Mouse (Mus musculus): Measurements from ENCODE around the gene Lrrc8d. TPM values are rescaled to one million over a fixed set of nuclear protein-coding genes. Genes with fewer than 3 reads are reported as not detected.

Gene Lrrc8d
- polyA plus RNA-seq, 1 experiment from 2014 or later = 37.6 TPM

DNA sequence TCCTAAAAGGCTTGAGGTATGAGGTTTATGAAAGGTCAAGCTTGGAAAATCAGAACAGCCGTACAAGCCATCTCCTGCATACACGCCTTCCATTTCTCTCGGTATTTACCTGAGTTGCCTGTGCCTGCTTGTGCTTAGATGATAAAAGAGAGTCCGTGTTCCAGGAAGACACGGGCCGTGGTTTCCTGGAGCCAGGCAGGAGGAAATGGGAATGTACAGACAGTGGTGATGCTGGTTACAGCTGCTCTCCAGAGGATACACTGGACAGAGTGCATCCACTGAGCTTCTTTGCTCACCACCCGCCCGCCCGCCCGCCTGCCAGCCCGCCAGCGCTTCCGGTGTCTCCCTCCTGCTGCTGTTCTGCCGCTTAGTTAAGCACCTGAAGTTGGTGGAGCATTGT, 116.3 kb downstream of the Lrrc8d start:
- Histone ChIP-seq H3K4me2 (no peak overlapping the region), H3K27ac (replicated peaks) (no peak overlapping the region), H3K27me3 (no peaks in the 10 kb centered on the region), H3K9me3 (peaks cover 19% of the 10 kb centered on the region), H3K4me3 (no peak overlapping the region), H3K4me1 (replicated peaks) (peaks cover 27% of the 10 kb centered on the region), H3K36me3 (peaks cover 33% of the 10 kb centered on the region), H3K9ac (no peak overlapping the region)
- no peak for ATAC-seq (ENCODE audit: low read depth)
- 88% methylated on average over 14 of the region's 14 CpGs for WGBS

DNA sequence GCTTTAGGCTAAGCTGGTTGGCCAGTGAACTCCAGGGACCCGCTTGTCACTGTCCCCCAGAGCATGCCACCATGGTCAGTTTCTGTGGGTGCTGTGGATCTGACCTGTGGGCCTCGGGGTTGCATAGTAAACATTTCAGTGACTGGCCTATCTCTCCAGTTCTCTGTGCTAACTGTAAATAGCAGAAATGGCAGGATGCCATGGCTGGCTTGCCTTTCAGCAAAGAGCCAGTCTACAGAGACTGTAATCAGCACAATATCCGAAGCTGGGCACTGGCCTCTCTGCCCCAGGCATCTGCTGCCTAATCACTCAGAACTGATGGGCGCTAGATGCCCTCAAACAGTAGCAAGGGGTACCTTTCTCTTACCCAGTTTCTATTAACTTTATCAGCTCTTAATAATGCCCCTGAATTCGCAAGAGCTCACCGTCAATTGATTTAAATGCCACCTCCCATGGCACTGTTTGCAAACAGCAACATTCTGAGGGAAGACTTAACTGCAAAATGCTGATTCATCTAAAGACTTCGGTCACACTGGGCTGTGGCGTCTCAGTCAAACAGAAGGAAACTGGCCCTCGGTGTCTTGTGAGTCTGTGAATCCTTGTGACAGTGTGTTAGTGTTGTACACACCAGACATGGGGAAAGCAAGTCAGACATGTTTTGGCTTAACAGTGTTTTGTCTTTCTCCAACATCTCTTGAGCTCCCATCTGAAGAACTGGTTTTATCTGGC, 117.6 kb downstream of the Lrrc8d start:
- peak; percentile 54; the same call in 1 of the 2 replicates for ATAC-seq (ENCODE audit: low read depth)
- Histone ChIP-seq H3K4me2 (no peak overlapping the region), H3K27ac (replicated peaks) (peak overlapping the region; percentile 62; the same call in 1 of the 2 replicates), H3K9me3 (peaks cover 12% of the 10 kb centered on the region), H3K9ac (no peak overlapping the region), H3K4me1 (replicated peaks) (peaks cover 28% of the 10 kb centered on the region), H3K27me3 (no peaks in the 10 kb centered on the region), H3K4me3 (no peak overlapping the region), H3K36me3 (peaks cover 21% of the 10 kb centered on the region)
- 71% methylated on average over 9 of the region's 9 CpGs for WGBS

DNA sequence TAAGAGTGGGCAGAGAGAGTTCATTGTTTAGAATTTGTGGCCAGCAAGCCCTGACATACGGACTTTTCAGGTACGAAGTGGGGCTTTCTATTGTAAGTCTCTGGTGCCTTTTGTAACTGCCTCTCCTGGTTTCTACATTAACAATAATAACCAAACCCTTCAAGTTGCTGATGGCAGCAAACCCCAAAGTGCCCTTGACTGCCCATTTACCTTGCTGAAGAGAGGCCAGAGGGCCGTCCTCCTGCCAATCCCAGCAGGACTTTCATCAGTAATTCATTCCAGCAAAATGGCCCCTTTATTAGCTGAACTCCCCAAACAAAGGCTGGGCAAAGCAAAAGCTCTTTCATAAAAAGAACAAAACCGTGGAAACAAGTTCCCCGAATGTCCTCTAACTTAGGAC, 118.6 kb downstream of the Lrrc8d start:
- no peak for ATAC-seq (ENCODE audit: low read depth)
- peaks cover 38% of the 10 kb centered on the region for H3K4me1 ChIP-seq (replicated peaks)
- H3K27me3 ChIP-seq = no peaks in the 10 kb centered on the region
- H3K4me2 ChIP-seq = no peak overlapping the region
- no peak overlapping the region for H3K4me3 ChIP-seq
- WGBS = 25% methylated on average over 5 of the region's 5 CpGs
- no peak overlapping the region for H3K27ac ChIP-seq (replicated peaks)
- no peak overlapping the region for H3K9ac ChIP-seq
- H3K36me3 ChIP-seq = peaks cover 11% of the 10 kb centered on the region
- H3K9me3 ChIP-seq = 0 out of 2 replicates have a peak, but pooled peaks cover 2% of the 10 kb centered on the region

DNA sequence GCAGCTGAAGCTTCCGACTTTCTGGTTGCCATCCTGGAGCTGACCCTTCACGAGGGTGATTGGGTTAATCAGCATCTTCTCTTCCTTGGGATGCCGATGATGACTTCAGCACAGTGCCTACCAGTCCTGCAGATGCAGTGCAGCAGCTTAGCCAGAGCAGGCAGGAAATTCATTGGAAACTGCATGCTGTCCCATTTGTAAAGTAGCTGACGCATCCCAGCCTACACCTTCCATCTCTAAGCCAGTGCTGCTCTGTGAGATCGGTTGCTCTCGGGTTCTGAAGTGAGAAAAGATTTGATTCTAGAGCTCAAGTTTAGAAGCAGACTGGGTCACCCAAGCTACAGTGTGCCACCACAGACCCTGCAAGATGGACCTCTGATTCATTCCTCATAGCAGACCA, 121.6 kb downstream of the Lrrc8d start:
- Histone ChIP-seq H3K27me3 (no peaks in the 10 kb centered on the region), H3K9me3 (no peaks in the 10 kb centered on the region), H3K4me3 (no peak overlapping the region), H3K4me1 (replicated peaks) (peaks cover 34% of the 10 kb centered on the region), H3K4me2 (no peak overlapping the region), H3K9ac (no peak overlapping the region), H3K27ac (replicated peaks) (no peak overlapping the region), H3K36me3 (no peaks in the 10 kb centered on the region)
- 86% methylated on average over 6 of the region's 6 CpGs for WGBS
- no peak for ATAC-seq (ENCODE audit: low read depth)

DNA sequence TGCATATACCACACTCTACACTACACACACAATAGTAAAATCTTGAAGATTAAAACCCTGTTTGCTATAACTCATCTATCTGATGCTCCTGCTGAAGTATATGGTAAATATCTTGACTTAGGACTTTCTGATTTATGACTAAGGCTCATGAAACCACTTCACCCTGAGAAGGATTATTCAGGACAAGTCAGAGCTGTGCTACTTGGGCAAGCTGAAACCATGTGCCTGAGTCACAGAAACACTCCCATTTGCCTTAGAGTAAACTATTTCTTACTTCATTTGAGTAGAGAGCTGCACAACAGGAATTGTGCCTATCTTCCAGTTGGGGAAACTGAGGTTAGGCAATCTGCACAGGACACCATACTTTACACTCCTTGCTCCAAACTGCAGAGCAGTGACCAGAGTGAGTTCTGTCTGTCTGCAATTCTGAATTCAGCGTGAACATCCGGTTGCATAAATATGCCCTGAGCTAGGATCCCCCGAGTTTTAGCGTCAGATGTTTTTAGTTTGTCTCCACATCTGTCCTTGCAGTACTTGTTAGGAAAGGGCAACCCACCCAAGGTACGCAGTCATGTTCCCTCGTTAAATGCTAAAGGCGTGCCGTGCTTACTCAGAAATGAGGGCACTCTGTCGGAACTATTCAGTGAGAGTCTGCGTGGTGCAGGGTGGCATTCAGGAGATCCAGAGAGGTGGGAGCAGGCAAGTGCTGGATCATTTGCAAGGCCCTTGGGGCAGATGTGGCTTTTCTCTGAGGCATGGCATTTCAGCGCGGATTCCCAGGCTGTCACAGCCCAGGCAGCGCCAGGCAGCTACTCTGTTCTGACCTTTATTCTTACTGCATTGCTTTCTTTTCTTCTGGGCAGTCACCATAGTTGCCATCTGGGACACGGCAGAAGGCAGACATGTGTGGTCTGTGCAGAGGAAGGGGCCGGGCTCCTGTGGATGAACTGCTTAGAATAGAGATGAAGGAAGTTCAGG, 123.0 kb downstream of the Lrrc8d start:
- no peaks in the 10 kb centered on the region for H3K27me3 ChIP-seq
- no peaks in the 10 kb centered on the region for H3K9me3 ChIP-seq
- peak; percentile 49 for ATAC-seq (ENCODE audit: low read depth)
- 46% methylated on average over 15 of the region's 15 CpGs for WGBS
- no peak overlapping the region for H3K4me3 ChIP-seq
- H3K9ac ChIP-seq = 0 out of 2 replicates have a peak overlapping the region, but pooled peaks have one; percentile 34
- H3K27ac ChIP-seq (replicated peaks) = no peak overlapping the region
- peaks cover 21% of the 10 kb centered on the region for H3K4me1 ChIP-seq (replicated peaks)
- peak overlapping the region; percentile 13; the same call in 1 of the 2 replicates for H3K4me2 ChIP-seq
- H3K36me3 ChIP-seq = no peaks in the 10 kb centered on the region

DNA sequence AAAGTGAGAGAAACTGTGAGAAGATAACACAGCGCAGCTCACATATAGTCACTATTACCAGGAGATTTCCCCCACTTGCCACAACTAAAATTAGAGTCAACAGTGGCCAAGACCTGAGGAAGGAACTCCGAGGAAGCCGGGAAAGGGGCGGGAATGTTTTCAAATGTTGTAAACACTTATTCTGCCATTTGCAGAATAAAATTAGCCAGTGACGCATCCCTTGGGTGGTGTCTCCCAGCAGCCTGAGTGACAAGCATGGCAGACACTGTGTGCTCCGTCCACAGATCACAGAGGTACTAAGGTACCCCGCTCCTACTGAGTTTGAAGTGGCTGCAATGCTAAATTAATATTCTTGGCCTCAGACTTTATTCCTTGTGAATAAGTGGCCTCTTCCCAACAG, 124.5 kb downstream of the Lrrc8d start:
- WGBS = 87% methylated on average over 7 of the region's 7 CpGs
- no peaks in the 10 kb centered on the region for H3K36me3 ChIP-seq
- no peak for ATAC-seq (ENCODE audit: low read depth)

DNA sequence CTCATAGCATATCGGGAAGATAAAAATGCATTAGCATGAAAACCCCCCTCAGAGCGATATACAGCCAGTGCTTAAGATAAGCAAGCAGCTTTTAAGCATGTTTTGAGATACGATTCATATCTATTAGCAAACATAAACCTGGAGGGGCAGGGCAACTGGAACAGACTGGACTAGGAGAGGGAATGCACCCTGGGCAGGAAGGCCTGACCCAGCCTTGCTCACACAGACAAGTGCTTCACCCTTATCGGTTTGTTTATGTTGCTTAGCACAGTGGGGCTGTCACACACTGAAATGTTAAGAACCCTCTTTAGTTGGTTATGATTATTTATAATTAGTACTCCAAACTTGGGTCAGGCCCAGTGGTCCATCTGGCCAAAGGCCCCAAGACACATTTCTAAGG, 125.1 kb downstream of the Lrrc8d start:
- H3K9ac ChIP-seq = no peak overlapping the region
- no peak for ATAC-seq (ENCODE audit: low read depth)
- peaks cover 11% of the 10 kb centered on the region for H3K4me1 ChIP-seq (replicated peaks)
- no peak overlapping the region for H3K27ac ChIP-seq (replicated peaks)
- H3K4me3 ChIP-seq = no peak overlapping the region
- no peaks in the 10 kb centered on the region for H3K9me3 ChIP-seq
- WGBS = 79% methylated on average over 4 of the region's 4 CpGs
- no peak overlapping the region for H3K4me2 ChIP-seq
- no peaks in the 10 kb centered on the region for H3K27me3 ChIP-seq
- no peaks in the 10 kb centered on the region for H3K36me3 ChIP-seq

More for the DNA sequence above, 124.5 kb downstream of the Lrrc8d start:
- Histone ChIP-seq H3K4me2 (no peak overlapping the region), H3K9me3 (no peaks in the 10 kb centered on the region), H3K27ac (replicated peaks) (no peak overlapping the region), H3K4me3 (no peak overlapping the region), H3K27me3 (no peaks in the 10 kb centered on the region), H3K4me1 (replicated peaks) (peaks cover 11% of the 10 kb centered on the region), H3K9ac (no peak overlapping the region)

DNA sequence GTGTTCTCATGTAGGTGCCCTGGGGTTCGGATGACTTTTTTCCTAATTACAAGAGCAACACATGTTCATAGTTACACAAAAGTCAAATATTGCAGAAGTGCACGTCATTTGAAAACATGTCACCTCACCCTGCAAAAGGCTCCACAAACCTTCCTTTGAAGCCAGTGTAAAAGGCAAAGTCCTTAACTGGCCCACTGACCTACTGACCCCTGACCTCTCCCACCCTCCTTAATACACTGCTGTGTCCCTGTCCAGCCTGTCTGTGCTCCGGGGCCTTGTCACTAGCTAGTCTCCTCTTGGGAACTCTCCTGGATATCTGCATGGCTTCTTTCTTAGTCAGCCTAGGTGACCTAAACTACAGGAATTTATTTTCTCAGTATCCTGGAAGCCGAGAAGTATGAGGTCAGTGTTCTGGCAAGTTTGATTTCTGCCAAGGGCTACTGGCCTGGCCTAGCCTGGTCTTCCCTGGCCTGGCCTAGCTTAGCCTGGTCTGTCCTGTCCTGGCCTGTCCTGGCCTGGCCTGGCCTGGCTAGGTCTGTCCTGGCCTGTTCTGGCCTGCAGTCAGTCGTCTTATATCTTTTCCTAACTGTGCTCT, 127.2 kb downstream of the Lrrc8d start:
- 69% methylated on average over 5 of the region's 5 CpGs for WGBS

DNA sequence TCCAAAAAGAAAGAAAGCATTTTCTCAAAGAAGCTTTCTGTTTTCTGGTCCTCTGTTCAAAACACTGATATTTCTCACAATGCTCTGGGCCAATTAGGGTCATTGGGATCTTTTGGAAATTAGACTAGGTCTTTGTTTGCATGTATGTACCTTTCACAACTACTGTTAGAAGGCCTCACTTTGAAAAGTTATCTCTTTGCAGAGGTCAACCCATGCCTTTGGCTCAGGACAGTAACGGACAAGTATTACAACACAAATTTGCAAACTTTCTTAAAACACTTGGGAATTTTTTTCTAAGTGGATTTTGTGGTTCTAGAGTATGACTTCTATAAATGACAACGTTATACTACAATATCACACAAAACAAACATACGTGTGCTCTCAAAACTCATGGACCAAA, 128.3 kb downstream of the Lrrc8d start:
- Histone ChIP-seq H3K9me3 (no peaks in the 10 kb centered on the region), H3K27me3 (no peaks in the 10 kb centered on the region), H3K4me2 (no peak overlapping the region), H3K4me1 (replicated peaks) (peaks cover 4% of the 10 kb centered on the region), H3K27ac (replicated peaks) (no peak overlapping the region), H3K4me3 (no peak overlapping the region), H3K9ac (no peak overlapping the region), H3K36me3 (no peaks in the 10 kb centered on the region)
- no peak for ATAC-seq (ENCODE audit: low read depth)
- WGBS = 88% methylated on average over 3 of the region's 3 CpGs

More for the DNA sequence above, 127.2 kb downstream of the Lrrc8d start:
- no peak overlapping the region for H3K4me3 ChIP-seq
- H3K9me3 ChIP-seq = no peaks in the 10 kb centered on the region
- no peak overlapping the region for H3K9ac ChIP-seq
- no peak overlapping the region for H3K27ac ChIP-seq (replicated peaks)
- H3K4me2 ChIP-seq = no peak overlapping the region
- H3K36me3 ChIP-seq = no peaks in the 10 kb centered on the region
- no peaks in the 10 kb centered on the region for H3K27me3 ChIP-seq
- no peak for ATAC-seq (ENCODE audit: low read depth)
- H3K4me1 ChIP-seq (replicated peaks) = peaks cover 11% of the 10 kb centered on the region

DNA sequence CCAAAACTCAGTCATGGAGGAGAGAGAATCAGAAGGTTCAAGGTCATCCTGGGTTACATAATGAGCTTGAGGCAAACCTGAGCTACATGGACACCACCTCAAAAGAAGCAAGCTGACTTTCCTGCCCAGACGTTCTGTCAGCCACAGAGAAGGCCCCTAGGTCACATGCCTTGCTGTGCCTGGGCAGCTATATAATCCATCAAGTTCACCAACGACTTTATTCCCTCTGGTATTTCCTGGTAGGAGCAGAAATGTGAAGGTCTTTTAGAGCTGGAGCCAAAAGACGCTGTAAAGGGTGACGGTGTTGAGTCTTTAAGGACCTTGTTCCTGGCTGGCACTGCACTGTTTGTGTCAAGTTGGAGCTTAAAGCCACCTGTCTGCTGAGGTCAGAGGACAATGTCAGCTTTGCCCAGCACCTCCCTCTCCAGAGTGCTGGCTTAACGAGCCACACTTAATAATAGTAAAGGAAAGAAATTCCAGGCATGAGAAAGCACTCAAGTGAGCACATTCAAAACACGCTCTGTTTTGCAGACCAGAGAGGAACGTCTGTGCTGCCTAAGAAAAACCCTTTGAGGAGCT, 129.3 kb downstream of the Lrrc8d start:
- ATAC-seq (ENCODE audit: low read depth) = no peak
- no peaks in the 10 kb centered on the region for H3K36me3 ChIP-seq
- H3K9me3 ChIP-seq = no peaks in the 10 kb centered on the region
- H3K4me1 ChIP-seq (replicated peaks) = no peaks in the 10 kb centered on the region
- H3K4me3 ChIP-seq = no peak overlapping the region
- H3K27ac ChIP-seq (replicated peaks) = no peak overlapping the region
- no peaks in the 10 kb centered on the region for H3K27me3 ChIP-seq
- H3K4me2 ChIP-seq = no peak overlapping the region
- whole genome bisulfite sequencing = 46% methylated on average over 7 of the region's 7 CpGs
- H3K9ac ChIP-seq = no peak overlapping the region

DNA sequence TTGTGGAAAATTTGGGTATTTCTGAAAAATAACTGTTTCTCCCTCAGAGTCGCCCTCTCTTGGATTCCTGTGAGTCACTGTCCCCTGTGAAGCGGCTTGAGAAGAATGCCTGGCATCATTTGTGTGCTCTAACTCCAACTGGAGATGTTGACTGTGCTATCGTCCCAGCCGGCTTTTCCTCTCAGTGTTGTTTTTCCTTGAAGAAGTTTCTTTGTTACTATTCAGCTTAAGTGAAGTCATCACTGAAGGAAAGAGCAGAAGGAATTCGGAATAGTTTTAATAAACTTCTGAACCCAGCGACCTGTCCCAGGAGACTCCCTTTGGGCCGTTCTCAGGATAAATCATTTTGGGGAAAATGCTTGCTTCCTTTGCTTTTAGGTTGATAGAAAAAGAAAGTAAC, 132.4 kb downstream of the Lrrc8d start:
- no peak for ATAC-seq (ENCODE audit: low read depth)
- WGBS = 75% methylated on average over 7 of the region's 7 CpGs

More for the DNA sequence above, 132.4 kb downstream of the Lrrc8d start:
- H3K4me2 ChIP-seq = no peak overlapping the region
- no peak overlapping the region for H3K27ac ChIP-seq (replicated peaks)
- H3K4me3 ChIP-seq = no peak overlapping the region
- no peaks in the 10 kb centered on the region for H3K36me3 ChIP-seq
- no peaks in the 10 kb centered on the region for H3K4me1 ChIP-seq (replicated peaks)
- no peak overlapping the region for H3K9ac ChIP-seq
- no peaks in the 10 kb centered on the region for H3K9me3 ChIP-seq
- H3K27me3 ChIP-seq = no peaks in the 10 kb centered on the region

Measured in neural tube, embryonic 13.5 days (tissue).